ENCODE assay signal across 24 mouse cellular contexts in genomic region chr5:52993490-52994282, GRCm38 (mm10). TPM values are rescaled to one million over a fixed set of nuclear protein-coding genes. Genes with fewer than 3 reads are reported as not detected.
DNase-seq lines count a peak whose midpoint lies in the region; ATAC-seq and TF ChIP-seq lines count a peak whose summit lies in the region.
"Had no signal": no experiment of that assay in that cellular context is flagged by ENCODE, and none has a peak within 500 bp of the region (broad histone marks: within the 10 kb centered on the region; RNA-seq: fewer than 3 reads in every experiment).

No protein-coding gene starts in this region.

- TF ChIP-seq POLR2A in liver, adult 2 months (IDR thresholded peaks at IDR 0.05; ENCODE audit: extremely low read depth, insufficient read depth, low read length) = no peak

- H3K4me3 ChIP-seq in liver, adult 2 months (ENCODE audit: insufficient read depth, low read depth, low read length) = no peak overlapping the region
- H3K4me3 ChIP-seq in liver, embryonic 11.5 days (ENCODE audit: low read depth, low read length) = no peak overlapping the region
- H3K4me3 ChIP-seq: forebrain, embryonic 10.5 days; gastrocnemius, adult 2 months; heart, adult 2 months; heart, embryonic 15.5 days; hindbrain, embryonic 15.5 days; limb, embryonic 15.5 days had no signal

- 21% methylated on average over 12 of the region's 12 CpGs for WGBS in liver, adult 2 months
- WGBS in liver, embryonic 11.5 days = 75% methylated on average over 12 of the region's 12 CpGs

- peaks cover 8% of the 10 kb centered on the region for H3K79me2 ChIP-seq in liver, adult 2 months (ENCODE audit: control insufficient read depth, insufficient read depth, low read length)

- no peaks in the 10 kb centered on the region for H3K9me3 ChIP-seq in liver, embryonic 11.5 days (ENCODE audit: control insufficient read depth, low read length)
- H3K9me3 ChIP-seq: forebrain, embryonic 10.5 days; heart, embryonic 15.5 days; hindbrain, embryonic 15.5 days; limb, embryonic 15.5 days had no signal

- ATAC-seq in liver, embryonic 11.5 days (replicated peaks; ENCODE audit: low FRiP score) = no peak

- no peak for TF ChIP-seq CTCF in liver, adult 2 months (IDR thresholded peaks at IDR 0.05; ENCODE audit: low read depth, low read length)

- H3K9ac ChIP-seq in liver, adult 2 months (ENCODE audit: low read depth, low read length) = peak overlapping the region; percentile 3; the same call in 1 of the 2 replicates
- H3K9ac ChIP-seq in liver, embryonic 11.5 days (ENCODE audit: low read depth, low read length) = no peak overlapping the region
- H3K9ac ChIP-seq: heart, embryonic 15.5 days; hindbrain, embryonic 15.5 days; limb, embryonic 15.5 days had no signal

- H3K27me3 ChIP-seq in liver, adult 2 months (ENCODE audit: control insufficient read depth, insufficient read depth, low read length) = no peaks in the 10 kb centered on the region
- H3K27me3 ChIP-seq in liver, embryonic 11.5 days (replicated peaks; ENCODE audit: control insufficient read depth, insufficient read depth, low read length) = no peaks in the 10 kb centered on the region
- H3K27me3 ChIP-seq: heart, embryonic 15.5 days; hindbrain, embryonic 15.5 days; limb, embryonic 15.5 days had no signal

- H3K4me2 ChIP-seq in liver, embryonic 11.5 days = no peak overlapping the region
- H3K4me2 ChIP-seq: heart, embryonic 15.5 days; hindbrain, embryonic 15.5 days; limb, embryonic 15.5 days; midbrain, embryonic 11.5 days had no signal

- H3K27ac ChIP-seq in liver, adult 2 months (replicated peaks; ENCODE audit: insufficient read depth, low read depth, low read length) = peak overlapping the region; percentile 78
- H3K27ac ChIP-seq in liver, embryonic 11.5 days (ENCODE audit: low read depth, low read length) = no peak overlapping the region
- H3K27ac ChIP-seq: forebrain, embryonic 10.5 days; gastrocnemius, adult 2 months; heart, adult 2 months; heart, embryonic 15.5 days; hindbrain, embryonic 15.5 days; limb, embryonic 15.5 days had no signal

- DNase-seq in liver, adult 2 months (ENCODE audit: extremely low read depth, low read depth, low spot score) = peak; percentile 93
- DNase-seq in liver, embryonic 11.5 days (ENCODE audit: low spot score) = no peak
- peak; percentile 59 to 72 for DNase-seq in lung, adult 18-20 months
- peak; percentile 34 for DNase-seq in lung, postnatal 10 days
- peak; percentile 60 for DNase-seq in testis, postnatal 14 days (ENCODE audit: low spot score)
- no peak for DNase-seq in gastrocnemius, adult 8-10 months (ENCODE audit: low spot score in 2 of 2)
- no peak for DNase-seq in urinary bladder, postnatal 25 days (ENCODE audit: low spot score)
- DNase-seq: adrenal gland, postnatal 25 days; cerebellum, adult 11-12 months; gastrocnemius, adult 2 months; heart, postnatal 4 days; kidney, adult 11 months; layer of hippocampus, postnatal 36 days; right cerebral cortex, adult 18-20 months; thymus, adult 2 months had no signal

- peaks cover 39% of the 10 kb centered on the region for H3K4me1 ChIP-seq in liver, adult 2 months (ENCODE audit: control insufficient read depth, insufficient read depth, low read length)
- no peaks in the 10 kb centered on the region for H3K4me1 ChIP-seq in liver, embryonic 11.5 days (replicated peaks; ENCODE audit: control insufficient read depth, insufficient read depth, low read length)
- H3K4me1 ChIP-seq: limb, embryonic 15.5 days had no signal

- H3K36me3 ChIP-seq in liver, adult 2 months (ENCODE audit: control insufficient read depth, insufficient read depth, low read length) = peaks cover 5% of the 10 kb centered on the region; the same call in 1 of the 2 replicates
- no peaks in the 10 kb centered on the region for H3K36me3 ChIP-seq in liver, embryonic 11.5 days (ENCODE audit: control insufficient read depth, insufficient read depth, low read length)
- H3K36me3 ChIP-seq: forebrain, embryonic 10.5 days; heart, embryonic 15.5 days; hindbrain, embryonic 15.5 days; limb, embryonic 15.5 days had no signal

RNA-seq across cellular contexts. Expression of gene Slc34a2, which starts 44.2 kb away (rescaled TPM):
- 0.18 and 0.27 TPM in 2 replicates for total RNA-seq in liver, adult 2 months (2014; rRNA removed)
- 1.4 and 1.7 TPM in 2 replicates for polyA plus RNA-seq in liver, adult 2 months (2012; rRNA removed)
- 0.19 TPM in 1 of 2 replicates, not detected in the other for polyA plus RNA-seq in liver, embryonic 11.5 days (2014; fragmentation: Nextera tagmentation; extraction: Ambion mirVana)
- total RNA-seq in gastrocnemius, adult 8-10 months (2022) = not detected
- total RNA-seq: adrenal gland, postnatal 25 days; gastrocnemius, adult 2 months; heart, adult 2 months; layer of hippocampus, adult 18-20 months; layer of hippocampus, postnatal 36 days; left cerebral cortex, postnatal 36 days had no signal
- polyA plus RNA-seq: forebrain, embryonic 10.5 days; midbrain, embryonic 11.5 days; neural tube, embryonic 11.5 days had no signal

Comparison
In these comparisons a context has a peak if more than half of its experiments do, and no peak if none do; other contexts are left out.
1. DNase-seq: peak in liver, adult 2 months (single experiment), lung, adult 18-20 months (2 of 2), lung, postnatal 10 days (single experiment) and testis, postnatal 14 days (single experiment); none in liver, embryonic 11.5 days (single experiment), gastrocnemius, adult 8-10 months (0 of 2) and urinary bladder, postnatal 25 days (single experiment).